23 mouse cellular contexts compared by ENCODE assay signal in genomic region chr6:135917676-135918075, GRCm38 (mm10).
DNase-seq lines count a peak whose midpoint lies in the region; ATAC-seq lines count a peak whose summit lies in the region.
"Had no signal": no experiment of that assay in that cellular context is flagged by ENCODE, and none has a peak within 500 bp of the region (broad histone marks: within the 10 kb centered on the region; RNA-seq: fewer than 3 reads in every experiment).

No protein-coding gene starts in this region.

- no peak overlapping the region for H3K4me2 ChIP-seq in forebrain, embryonic 14.5 days (ENCODE audit: low read length)
- H3K4me2 ChIP-seq in forebrain, embryonic 13.5 days = no peak overlapping the region
- H3K4me2 ChIP-seq in kidney, embryonic 16.5 days (replicated peaks; ENCODE audit: low read depth, low read length) = no peak overlapping the region
- H3K4me2 ChIP-seq in kidney, embryonic 15.5 days = no peak overlapping the region
- H3K4me2 ChIP-seq: heart, embryonic 15.5 days; neural tube, embryonic 15.5 days had no signal

- no peaks in the 10 kb centered on the region for H3K9me3 ChIP-seq in forebrain, embryonic 14.5 days (replicated peaks; ENCODE audit: control insufficient read depth, low read length)
- H3K9me3 ChIP-seq in forebrain, embryonic 13.5 days (replicated peaks) = no peaks in the 10 kb centered on the region
- no peaks in the 10 kb centered on the region for H3K9me3 ChIP-seq in kidney, embryonic 16.5 days (ENCODE audit: low read length)
- no peaks in the 10 kb centered on the region for H3K9me3 ChIP-seq in kidney, embryonic 15.5 days (replicated peaks)
- H3K9me3 ChIP-seq: heart, embryonic 15.5 days; neural tube, embryonic 15.5 days had no signal

- H3K27ac ChIP-seq in forebrain, embryonic 14.5 days (ENCODE audit: low read depth, low read length) = no peak overlapping the region
- H3K27ac ChIP-seq in forebrain, embryonic 13.5 days = no peak overlapping the region
- H3K27ac ChIP-seq in kidney, embryonic 16.5 days (ENCODE audit: low read length) = no peak overlapping the region
- H3K27ac ChIP-seq in kidney, embryonic 15.5 days = no peak overlapping the region
- H3K27ac ChIP-seq: heart, embryonic 15.5 days; hindbrain, embryonic 10.5 days; neural tube, embryonic 15.5 days had no signal

- peak; percentile 24 for DNase-seq in forebrain, embryonic 14.5 days (ENCODE audit: low spot score)
- peak; percentile 45 for DNase-seq in Muller cell, postnatal 12 days (ENCODE audit: inconsistent ontology term)
- peak; percentile 20 for DNase-seq in kidney, postnatal 14 days
- no peak for DNase-seq in B cell, adult 2 months
- DNase-seq: adrenal gland, postnatal 36 days; cerebellum, adult 2 months; cerebellum, postnatal 36 days; gastrocnemius, postnatal 10 days; liver; lung, adult 18-20 months; lung, postnatal 14 days; right cerebral cortex, postnatal 14 days; spleen, adult 18-20 months; thymus, postnatal 25 days had no signal

- ATAC-seq in forebrain, embryonic 14.5 days = peak; percentile 20; the same call in 1 of the 2 replicates
- no peak for ATAC-seq in forebrain, embryonic 13.5 days
- 0 out of 2 replicates have a peak, but pooled peaks have one; percentile 35 for ATAC-seq in kidney, embryonic 16.5 days (ENCODE audit: low FRiP score, low TSS enrichment)
- no peak for ATAC-seq in kidney, embryonic 15.5 days (replicated peaks; ENCODE audit: low FRiP score)
- ATAC-seq: midbrain, embryonic 16.5 days had no signal

- H3K9ac ChIP-seq in forebrain, embryonic 14.5 days (ENCODE audit: low read length) = no peak overlapping the region
- no peak overlapping the region for H3K9ac ChIP-seq in forebrain, embryonic 13.5 days
- no peak overlapping the region for H3K9ac ChIP-seq in kidney, embryonic 16.5 days (replicated peaks; ENCODE audit: low read length)
- H3K9ac ChIP-seq in kidney, embryonic 15.5 days = no peak overlapping the region
- H3K9ac ChIP-seq: heart, embryonic 15.5 days; neural tube, embryonic 15.5 days had no signal

- H3K27me3 ChIP-seq in forebrain, embryonic 14.5 days (replicated peaks; ENCODE audit: control insufficient read depth, insufficient read depth, low read length) = no peaks in the 10 kb centered on the region
- H3K27me3 ChIP-seq in forebrain, embryonic 13.5 days = no peaks in the 10 kb centered on the region
- H3K27me3 ChIP-seq in kidney, embryonic 16.5 days (ENCODE audit: insufficient read depth, low read length) = no peaks in the 10 kb centered on the region
- 0 out of 2 replicates have a peak, but pooled peaks cover 3% of the 10 kb centered on the region for H3K27me3 ChIP-seq in kidney, embryonic 15.5 days
- H3K27me3 ChIP-seq: heart, embryonic 15.5 days; megakaryocyte, embryonic 14.5 days; neural tube, embryonic 15.5 days had no signal

- H3K36me3 ChIP-seq in forebrain, embryonic 14.5 days (ENCODE audit: control insufficient read depth, insufficient read depth, low read length) = no peaks in the 10 kb centered on the region
- H3K36me3 ChIP-seq in forebrain, embryonic 13.5 days (ENCODE audit: poor library complexity, severe bottlenecking) = peaks cover 1% of the 10 kb centered on the region; the same call in 1 of the 2 replicates
- H3K36me3 ChIP-seq in kidney, embryonic 16.5 days (ENCODE audit: insufficient read depth, low read length) = no peaks in the 10 kb centered on the region
- no peaks in the 10 kb centered on the region for H3K36me3 ChIP-seq in kidney, embryonic 15.5 days
- H3K36me3 ChIP-seq: G1E; heart, embryonic 15.5 days; hindbrain, embryonic 10.5 days had no signal

- H3K4me3 ChIP-seq in forebrain, embryonic 14.5 days (ENCODE audit: low read depth, low read length) = no peak overlapping the region
- no peak overlapping the region for H3K4me3 ChIP-seq in forebrain, embryonic 13.5 days
- H3K4me3 ChIP-seq in kidney, embryonic 16.5 days (ENCODE audit: low read length) = no peak overlapping the region
- H3K4me3 ChIP-seq in kidney, embryonic 15.5 days (replicated peaks) = no peak overlapping the region
- H3K4me3 ChIP-seq: heart, embryonic 15.5 days; hindbrain, embryonic 10.5 days; neural tube, embryonic 15.5 days had no signal

- no peaks in the 10 kb centered on the region for H3K4me1 ChIP-seq in forebrain, embryonic 14.5 days (ENCODE audit: control insufficient read depth, insufficient read depth, low read length)
- peaks cover 11% of the 10 kb centered on the region; the same call in 1 of the 2 replicates for H3K4me1 ChIP-seq in forebrain, embryonic 13.5 days
- H3K4me1 ChIP-seq in kidney, embryonic 16.5 days (ENCODE audit: insufficient read depth, low read length) = no peaks in the 10 kb centered on the region
- 0 out of 2 replicates have a peak, but pooled peaks cover 8% of the 10 kb centered on the region for H3K4me1 ChIP-seq in kidney, embryonic 15.5 days
- H3K4me1 ChIP-seq: heart, embryonic 15.5 days; megakaryocyte, embryonic 14.5 days had no signal

Comparison
In these comparisons a context has a peak if more than half of its experiments do, and no peak if none do; other contexts are left out.
1. ATAC-seq: peak in forebrain, embryonic 14.5 days (single experiment) and kidney, embryonic 16.5 days (single experiment); none in forebrain, embryonic 13.5 days (single experiment) and kidney, embryonic 15.5 days (single experiment).
2. DNase-seq: peak in forebrain, embryonic 14.5 days (single experiment), Muller cell, postnatal 12 days (single experiment) and kidney, postnatal 14 days (single experiment); none in B cell, adult 2 months (0 of 2).